Mouse (Mus musculus): ENCODE results near the gene Gm28305.
A peak's percentile ranks its signal among the peaks of the same experiment; 100 is the strongest.

The Gm28305 gene

GRCm38 (mm10) chr9:104040362-104040761 lies at the start of gene Gm28305:
TSS of gene Gm28305 (plus strand) at chr9:104040662.
- DNase-seq, result no peak

DNA sequence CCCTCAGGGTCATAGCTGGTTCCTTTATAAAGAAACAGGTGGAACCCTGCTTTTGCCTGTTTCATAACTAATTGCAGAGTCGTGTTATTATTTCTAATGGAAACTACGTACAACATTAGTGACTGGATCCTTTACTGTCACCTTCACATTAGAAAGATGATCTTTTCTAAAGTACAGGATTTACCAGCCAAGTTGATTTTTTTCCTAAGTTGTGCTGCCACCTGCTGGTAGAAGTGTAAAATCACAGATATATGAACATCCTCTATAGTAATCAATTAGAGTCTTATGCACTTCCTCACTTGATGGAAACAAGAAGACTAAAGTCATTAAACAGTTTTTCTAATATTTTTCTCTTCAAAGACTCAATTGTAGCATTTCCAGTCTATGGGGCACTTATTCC lies 44.0 kb upstream of the Gm28305 start:
- no peak for DNase-seq

GRCm38 (mm10) chr9:104000601-104001000 lies 39.9 kb upstream of the Gm28305 start:
- no peak for DNase-seq

DNA sequence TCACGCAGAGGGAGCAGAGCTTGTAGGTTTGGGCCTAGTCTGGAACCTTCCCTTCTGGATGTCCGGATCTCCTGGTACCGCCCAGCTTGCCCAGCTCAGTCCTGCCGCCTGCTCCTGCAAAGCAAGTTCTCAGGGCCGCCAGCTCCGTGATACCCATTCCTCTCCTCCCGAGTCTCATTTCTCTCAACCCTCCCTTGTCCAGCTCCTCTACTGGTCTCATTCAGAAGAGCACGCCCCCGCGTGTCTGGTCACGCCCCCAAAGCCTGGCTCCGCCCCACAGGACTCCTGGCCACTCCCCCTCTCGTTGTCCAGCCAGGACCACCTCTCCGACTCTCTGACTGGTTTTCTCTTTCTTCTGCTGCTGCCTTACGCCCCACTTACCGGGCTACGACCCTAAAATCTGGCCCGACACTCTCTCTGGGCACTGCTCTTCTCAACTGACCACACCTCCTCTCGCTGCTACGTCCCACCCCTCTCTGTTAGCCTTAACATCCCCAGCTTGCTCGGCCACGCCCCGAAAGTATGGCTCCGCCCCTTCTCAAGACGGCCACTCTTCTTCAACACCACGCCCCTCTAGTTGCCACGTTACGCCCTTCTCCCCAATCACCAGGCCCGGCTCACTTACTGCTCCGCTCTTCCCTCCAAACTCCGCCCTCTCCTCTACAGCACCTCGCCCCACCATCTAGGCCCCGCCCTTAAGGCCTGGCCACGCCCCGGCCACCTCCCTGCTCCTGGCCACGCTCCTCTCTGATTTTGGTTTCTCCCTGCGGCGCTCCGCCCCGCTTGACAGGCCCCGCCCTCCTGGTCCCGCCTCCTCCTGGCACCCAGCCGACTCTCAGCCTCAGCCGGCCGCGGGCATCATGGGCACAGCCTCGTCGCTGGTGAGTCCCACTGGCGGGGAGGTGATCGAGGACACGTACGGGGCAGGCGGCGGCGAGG lies 38.3 kb upstream of the Gm28305 start, which contains the start of gene Nphp3:
Gene Nphp3, plus strand, starts transcription at position 624 of the 939 bp plus-strand sequence.
- peak; percentile 100 for DNase-seq

DNA sequence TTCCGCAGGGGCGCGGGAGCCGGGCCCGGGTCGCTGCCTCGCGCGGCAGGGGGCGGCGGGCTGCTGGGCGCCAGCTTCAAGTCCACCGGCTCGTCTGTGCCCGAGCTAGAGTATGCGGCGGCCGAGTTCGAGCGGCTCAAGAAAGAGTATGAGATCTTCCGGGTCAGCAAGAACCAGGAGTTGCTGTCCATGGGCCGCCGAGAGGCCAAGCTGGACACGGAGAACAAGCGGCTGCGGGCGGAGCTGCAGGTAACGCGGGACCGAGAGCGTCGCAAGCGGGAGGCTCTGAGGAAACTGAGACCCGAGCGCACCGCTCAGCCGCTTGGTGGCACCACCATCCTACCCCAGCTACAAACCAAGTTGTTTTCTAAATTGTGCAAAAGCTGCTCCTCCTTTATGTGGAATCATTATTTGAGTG lies 37.5 kb upstream of the Gm28305 start:
- no peak for DNase-seq

DNA sequence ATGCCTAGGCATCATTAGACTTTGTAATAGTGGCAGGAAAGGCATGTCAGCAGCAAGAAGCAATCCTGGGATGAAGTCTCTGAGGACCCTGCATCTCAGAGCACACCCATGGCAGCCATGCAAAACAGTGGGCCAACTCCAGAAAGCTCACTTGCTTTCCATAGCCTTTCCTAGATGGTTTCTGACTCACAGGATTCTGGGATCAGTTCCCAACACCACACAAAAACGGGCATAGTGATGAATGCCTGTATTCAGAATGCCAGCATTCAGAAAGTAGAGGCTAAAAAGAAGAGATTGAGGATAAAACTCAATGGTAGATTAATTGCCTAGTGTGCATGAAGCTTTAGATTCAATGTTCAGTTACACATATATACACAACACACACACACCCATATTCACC lies 25.9 kb upstream of the Gm28305 start:
- DNase-seq, result peak; percentile 54

DNA sequence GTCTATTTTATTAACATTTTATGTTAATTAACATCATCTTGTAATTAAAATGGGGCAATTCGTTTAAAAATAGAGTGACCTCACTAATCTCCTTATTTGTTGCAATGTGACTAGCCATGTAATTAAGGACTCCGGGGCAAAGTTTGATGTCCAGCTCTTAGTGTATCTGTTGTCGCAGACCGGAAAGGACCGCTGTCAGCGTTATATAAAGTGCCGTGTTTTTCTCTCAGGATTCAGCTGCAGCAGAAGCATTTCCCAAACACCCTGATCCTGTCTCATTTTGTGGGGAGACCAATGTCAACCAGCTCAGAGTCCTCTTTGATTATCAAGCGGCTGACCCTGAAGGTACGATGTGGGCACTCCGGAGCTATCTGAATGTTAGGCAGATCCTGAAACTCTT lies 19.4 kb upstream of the Gm28305 start:
- peak; percentile 55 for DNase-seq

GRCm38 (mm10) chr9:104027186-104027585 lies 13.3 kb upstream of the Gm28305 start:
- DNase-seq, result peak; percentile 80

DNA sequence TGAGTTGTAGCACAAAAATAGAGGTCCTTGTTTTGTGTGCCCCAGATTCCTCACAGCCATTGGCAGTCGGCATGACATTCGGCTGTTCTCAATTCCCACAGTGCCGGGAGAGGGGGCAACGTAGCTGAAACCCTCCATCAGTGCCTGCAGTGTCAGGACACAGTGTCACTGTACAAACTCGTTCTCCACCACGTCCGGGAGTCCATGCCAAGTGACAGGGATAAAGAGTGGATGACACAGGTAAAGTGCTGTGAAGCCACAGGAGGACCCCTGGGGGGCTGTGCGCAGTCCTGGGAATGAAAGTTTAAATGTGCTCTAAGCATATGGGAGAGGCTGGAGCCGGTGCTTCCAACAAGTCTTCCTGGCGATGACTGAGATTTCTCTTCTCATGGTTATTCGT lies 10.6 kb upstream of the Gm28305 start:
- DNase-seq, result peak; percentile 74

GRCm38 (mm10) chr9:104034231-104034630 lies 6.2 kb upstream of the Gm28305 start:
- peak; percentile 51 for DNase-seq

DNA sequence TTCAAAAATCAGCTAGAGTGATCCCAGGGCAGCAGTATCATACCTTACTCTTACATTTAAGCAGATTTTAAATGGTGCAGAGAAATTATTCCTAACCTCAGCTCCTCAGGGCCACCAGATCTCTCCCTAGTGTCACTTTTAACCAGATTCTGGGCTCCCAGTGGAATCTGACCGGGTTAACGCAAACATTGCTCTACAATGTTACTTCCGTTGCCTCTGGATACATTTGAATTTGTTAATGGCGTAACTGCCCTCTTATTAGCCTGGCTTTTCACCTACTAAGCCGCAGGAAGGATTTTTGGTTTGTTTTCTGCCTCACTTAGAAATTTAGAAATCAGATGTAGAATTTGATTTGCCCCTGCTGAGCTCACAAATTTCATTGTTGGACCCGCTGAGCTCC lies 5.7 kb upstream of the Gm28305 start:
- peak; percentile 56 for DNase-seq

DNA sequence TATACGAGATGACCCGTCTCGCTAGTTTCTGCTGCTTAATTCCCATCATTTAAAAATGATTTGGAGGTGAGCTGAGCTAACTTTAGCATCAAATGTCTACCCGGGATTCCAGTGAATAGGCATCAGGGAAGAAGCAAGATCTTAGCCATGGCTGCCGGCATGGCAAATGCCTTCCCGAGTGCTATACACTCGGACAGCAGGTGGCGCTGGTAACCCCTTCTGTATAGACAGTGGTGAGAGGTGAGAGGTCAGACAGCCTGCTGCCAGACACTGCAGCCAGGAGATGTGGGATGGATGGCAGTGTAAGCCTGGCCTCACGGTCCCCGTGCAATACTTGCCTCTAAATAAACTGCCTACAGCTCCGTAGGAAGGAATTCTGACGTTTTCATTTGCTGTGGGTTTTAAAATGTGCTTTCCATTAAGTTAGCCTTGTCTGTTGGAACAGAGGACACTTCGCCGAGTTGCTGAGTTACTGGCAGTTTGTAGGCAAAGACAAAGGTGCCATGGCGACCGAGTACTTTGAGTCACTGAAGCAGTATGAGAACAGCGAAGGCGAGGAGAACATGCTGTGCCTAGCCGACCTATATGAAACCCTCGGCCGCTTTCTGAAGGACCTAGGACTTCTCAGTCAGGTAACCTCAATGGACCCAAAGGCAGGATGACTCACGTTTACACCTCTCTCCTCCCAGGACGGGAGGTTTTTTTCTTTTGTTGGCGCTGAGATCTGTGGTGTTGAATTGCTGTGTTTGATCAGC lies 5.0 kb upstream of the Gm28305 start:
- peak; percentile 93 for DNase-seq

GRCm38 (mm10) chr9:104038266-104038665 lies 2.2 kb upstream of the Gm28305 start:
- peak; percentile 77 for DNase-seq

GRCm38 (mm10) chr9:104039031-104039695 lies 1.3 kb upstream of the Gm28305 start:
- DNase-seq, result peak; percentile 84

GRCm38 (mm10) chr9:104039742-104040141 lies 720 bp upstream of the Gm28305 start:
- no peak for DNase-seq

DNA sequence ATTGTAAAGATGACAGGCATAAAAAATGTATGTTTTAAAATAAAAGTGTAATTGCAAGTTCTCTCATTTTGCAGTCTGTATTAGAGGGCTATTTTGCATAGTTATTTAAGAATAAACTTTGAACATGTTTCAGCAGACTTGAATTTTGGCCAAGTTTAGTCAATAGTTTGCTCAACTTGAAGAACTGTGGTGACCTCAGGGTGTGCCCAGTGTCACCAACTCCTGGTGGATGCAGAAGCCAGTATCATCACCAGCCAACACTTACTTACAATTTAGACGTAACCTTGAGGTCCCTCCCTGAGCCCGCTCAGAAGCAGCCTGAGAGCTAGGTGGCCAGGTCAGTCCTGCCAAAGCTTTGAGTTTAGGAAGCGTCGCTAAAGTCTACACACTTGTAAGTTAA lies 3.2 kb downstream of the Gm28305 start:
- no peak for DNase-seq

- no peak for DNase-seq
Measured at GRCm38 (mm10) chr9:104051028-104051427, 10.6 kb downstream of the Gm28305 start.

- DNase-seq, result peak; percentile 97
Measured at GRCm38 (mm10) chr9:104062430-104063243, 22.2 kb downstream of the Gm28305 start, which contains the start of gene Uba5. TSS of gene Uba5 (minus strand) at chr9:104063134.

- DNase-seq, result peak; percentile 99
Measured at GRCm38 (mm10) chr9:104063244-104063961, 22.9 kb downstream of the Gm28305 start, which contains the start of gene Acad11. TSS of gene Acad11 (plus strand) at chr9:104063377.

GRCm38 (mm10) chr9:104064571-104064970 lies 24.1 kb downstream of the Gm28305 start:
- DNase-seq, result no peak

DNA sequence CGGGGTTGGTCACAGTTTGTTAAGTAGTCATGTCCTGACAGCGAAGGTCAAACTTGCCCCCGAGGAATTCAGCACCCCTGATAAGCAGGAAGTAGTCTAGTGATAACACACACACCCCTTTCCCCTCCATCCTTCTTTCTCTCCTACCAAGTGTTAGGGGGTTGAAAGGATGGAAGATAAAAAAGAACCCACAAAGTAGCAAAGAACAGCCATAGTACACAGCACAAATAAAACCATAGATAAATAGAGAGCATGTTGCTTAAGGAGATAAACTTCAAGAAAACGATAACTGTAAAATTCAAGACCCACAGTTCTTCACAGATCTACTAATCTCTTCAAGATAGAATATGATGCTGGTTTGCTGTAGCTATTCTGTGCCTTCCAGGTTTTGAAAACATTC lies 29.8 kb downstream of the Gm28305 start:
- DNase-seq, result peak; percentile 16
